Mouse (Mus musculus) heart, postnatal 0 days (tissue): ENCODE measurements around the gene Gm28374.

Experiments
- CTCF ChIP-seq: IDR thresholded peaks from 2 replicates; pipeline ENCODE4 v1.5.1; 2016; ENCODE audit warnings: antibody characterized with exemption, control low read depth, low read depth
- EP300 ChIP-seq: IDR thresholded peaks from 2 replicates; pipeline ENCODE4 v1.6.1; 2016; ENCODE audit warnings: antibody characterized with exemption, low read depth

DNA sequence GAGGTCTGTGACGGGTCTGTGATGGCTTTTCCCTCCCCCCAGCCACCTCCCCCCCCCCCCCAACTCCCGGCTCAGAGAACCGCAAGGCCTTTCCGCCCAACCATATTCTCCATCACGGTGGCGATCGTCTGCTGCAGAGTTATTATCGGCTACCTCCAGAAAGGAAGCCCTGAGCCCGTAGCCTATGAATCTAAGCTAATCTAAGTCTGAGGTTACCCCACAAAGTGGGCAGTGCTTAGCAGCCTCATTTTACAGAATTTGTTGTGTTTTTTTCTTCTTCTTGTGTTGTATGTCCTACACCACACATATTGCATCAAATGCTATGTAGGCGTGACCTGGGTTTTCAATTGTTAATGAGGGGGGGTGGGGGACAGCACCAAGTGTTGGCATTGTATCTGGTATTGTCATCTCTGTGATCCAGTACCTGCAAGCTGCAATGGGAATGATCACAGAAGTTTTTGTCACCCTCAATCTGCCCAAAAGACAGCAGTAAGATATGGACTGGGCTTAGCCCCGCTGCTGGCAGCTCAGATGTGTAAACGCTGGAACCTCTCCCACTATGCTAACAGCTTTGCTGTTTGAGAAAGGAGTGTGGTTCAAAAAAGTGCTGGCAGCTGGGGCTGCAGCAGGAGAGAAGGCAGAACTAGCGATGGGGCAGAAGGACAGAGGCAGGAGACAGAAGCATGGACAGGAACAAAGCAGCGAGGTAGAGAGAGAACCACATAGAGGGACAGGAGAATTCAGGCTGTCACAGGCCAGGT lies 51.4 kb downstream of the Gm28374 start:
- TF ChIP-seq EP300 (no peak), CTCF (no peak)
